Mouse (Mus musculus) hindbrain, embryonic 15.5 days (tissue): Measurements from ENCODE around the gene Psd. TPM values are rescaled to one million over a fixed set of nuclear protein-coding genes. Genes with fewer than 3 reads are reported as not detected.

Experiments
- ATAC-seq: fragments of 200-750 bp; cut with Nextera tagmentation; 2 replicates; pipeline ENCODE4 v1.8.0; 2017; ENCODE audit warnings: low read depth, moderate number of reproducible peaks, moderate TSS enrichment; ENCODE audit not compliant: low FRiP score
- H3K27ac ChIP-seq: fragments of 300-500 bp; sonication (generic); replicated peaks from 2 replicates; pipeline ENCODE4 v1.5.1; 2015; ENCODE audit warnings: mild to moderate bottlenecking, inconsistent platforms
- H3K27me3 ChIP-seq: fragments of 300-500 bp; sonication (generic); 2 replicates; pipeline ENCODE4 v1.6.1; 2015; ENCODE audit warnings: control low read depth, inconsistent platforms
- H3K36me3 ChIP-seq: fragments of 300-500 bp; sonication (generic); 2 replicates; pipeline ENCODE4 v1.6.1; 2015; ENCODE audit warnings: control low read depth, inconsistent platforms
- H3K4me1 ChIP-seq: fragments of 300-500 bp; sonication (generic); replicated peaks from 2 replicates; pipeline ENCODE4 v1.6.1; 2015; ENCODE audit warnings: control low read depth, inconsistent platforms
- H3K4me2 ChIP-seq: fragments of 300-500 bp; sonication (generic); 2 replicates; pipeline ENCODE4 v1.6.1; 2015; ENCODE audit warnings: moderate library complexity, mild to moderate bottlenecking, inconsistent platforms
- H3K4me3 ChIP-seq: fragments of 300-500 bp; sonication (generic); 2 replicates; pipeline ENCODE4 v1.5.1; 2015; ENCODE audit warnings: mild to moderate bottlenecking, inconsistent platforms
- H3K9ac ChIP-seq: fragments of 300-500 bp; sonication (generic); 2 replicates; pipeline ENCODE4 v1.6.1; 2015; ENCODE audit warnings: inconsistent platforms
- H3K9me3 ChIP-seq: fragments of 300-500 bp; sonication (generic); 2 replicates; pipeline ENCODE4 v1.6.1; 2016; ENCODE audit warnings: control low read depth, inconsistent platforms
- WGBS: fragments of 180-500 bp; shearing (Covaris S2); methylation state at CpG from one replicate; pipeline ENCODE4 v1.1.7; 2015; 5-methylcytosine and 5-hydroxymethylcytosine counted together
- polyA plus RNA-seq: library from polyadenylated mRNA; unstranded; fragments of >200 nt; fragmentation: Nextera tagmentation; extraction: Ambion mirVana; gene quantifications from 2 replicates; pipeline ENCODE4 v1.2.1, GENCODE M21; 2015

Gene Psd
- polyA plus RNA-seq, 1 experiment from 2014 or later, result 145 TPM

GRCm38 (mm10) chr19:46300294-46301045 lies 26.5 kb downstream of the Psd start:
- H3K27ac ChIP-seq, result no peak overlapping the region
- 35% methylated on average over 8 of the region's 8 CpGs for WGBS

GRCm38 (mm10) chr19:46296938-46297337 lies 30.0 kb downstream of the Psd start:
- H3K4me3 ChIP-seq, result no peak overlapping the region
- H3K27me3 ChIP-seq, result no peaks in the 10 kb centered on the region
- H3K9me3 ChIP-seq, result no peaks in the 10 kb centered on the region
- H3K27ac ChIP-seq, result no peak overlapping the region
- no peak for ATAC-seq
- no peaks in the 10 kb centered on the region for H3K36me3 ChIP-seq
- 78% methylated on average over 4 of the region's 4 CpGs for WGBS
- H3K4me1 ChIP-seq, result no peaks in the 10 kb centered on the region
- no peak overlapping the region for H3K9ac ChIP-seq
- no peak overlapping the region for H3K4me2 ChIP-seq

More at GRCm38 (mm10) chr19:46300294-46301045, 26.5 kb downstream of the Psd start:
- ATAC-seq, result no peak
- Histone ChIP-seq H3K4me2 (no peak overlapping the region), H3K27me3 (0 out of 2 replicates have a peak, but pooled peaks cover 5% of the 10 kb centered on the region), H3K4me3 (no peak overlapping the region), H3K9ac (no peak overlapping the region), H3K4me1 (peaks cover 14% of the 10 kb centered on the region), H3K9me3 (no peaks in the 10 kb centered on the region), H3K36me3 (no peaks in the 10 kb centered on the region)

DNA sequence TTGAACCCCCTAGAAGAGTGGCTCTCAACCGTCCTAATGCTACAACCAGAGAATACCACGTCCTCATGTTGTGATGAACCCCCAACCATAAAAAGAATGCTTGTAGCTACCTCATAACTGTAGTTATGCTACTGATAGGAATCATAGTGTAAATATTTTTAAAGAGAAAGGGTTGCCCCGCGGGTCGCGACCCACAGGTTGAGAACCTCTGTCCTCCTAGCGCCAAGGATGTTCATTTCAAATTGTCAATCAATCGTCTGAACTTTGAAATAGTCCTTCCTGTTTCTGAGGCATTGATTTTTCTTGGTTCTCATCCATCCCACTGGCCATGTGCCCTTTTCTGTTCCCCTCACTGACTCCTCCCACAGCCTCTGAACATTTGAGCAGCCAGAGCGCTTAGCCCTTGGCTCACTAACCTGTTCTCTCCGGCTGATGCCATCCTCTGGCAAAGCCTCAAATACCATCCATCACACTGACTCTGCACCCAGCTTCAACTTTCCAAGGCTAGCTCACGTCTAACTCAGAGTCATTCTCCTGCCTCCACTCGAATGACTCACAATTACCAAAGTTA lies 36.3 kb downstream of the Psd start:
- ATAC-seq, result no peak
- peaks cover 16% of the 10 kb centered on the region for H3K36me3 ChIP-seq
- no peak overlapping the region for H3K27ac ChIP-seq
- H3K4me3 ChIP-seq, result no peak overlapping the region
- no peaks in the 10 kb centered on the region for H3K4me1 ChIP-seq
- H3K9ac ChIP-seq, result no peak overlapping the region
- H3K27me3 ChIP-seq, result no peaks in the 10 kb centered on the region
- 70% methylated on average over 12 of the region's 12 CpGs for WGBS
- no peak overlapping the region for H3K4me2 ChIP-seq
- H3K9me3 ChIP-seq, result no peaks in the 10 kb centered on the region

- H3K4me1 ChIP-seq, result no peaks in the 10 kb centered on the region
- H3K27me3 ChIP-seq, result no peaks in the 10 kb centered on the region
- H3K4me2 ChIP-seq, result no peak overlapping the region
- H3K4me3 ChIP-seq, result no peak overlapping the region
- H3K9ac ChIP-seq, result no peak overlapping the region
- 90% methylated on average over 3 of the region's 3 CpGs for WGBS
- ATAC-seq, result no peak
- H3K36me3 ChIP-seq, result peaks cover 41% of the 10 kb centered on the region
- no peak overlapping the region for H3K27ac ChIP-seq
- no peaks in the 10 kb centered on the region for H3K9me3 ChIP-seq
Observed at GRCm38 (mm10) chr19:46287566-46287965, 39.4 kb downstream of the Psd start.

DNA sequence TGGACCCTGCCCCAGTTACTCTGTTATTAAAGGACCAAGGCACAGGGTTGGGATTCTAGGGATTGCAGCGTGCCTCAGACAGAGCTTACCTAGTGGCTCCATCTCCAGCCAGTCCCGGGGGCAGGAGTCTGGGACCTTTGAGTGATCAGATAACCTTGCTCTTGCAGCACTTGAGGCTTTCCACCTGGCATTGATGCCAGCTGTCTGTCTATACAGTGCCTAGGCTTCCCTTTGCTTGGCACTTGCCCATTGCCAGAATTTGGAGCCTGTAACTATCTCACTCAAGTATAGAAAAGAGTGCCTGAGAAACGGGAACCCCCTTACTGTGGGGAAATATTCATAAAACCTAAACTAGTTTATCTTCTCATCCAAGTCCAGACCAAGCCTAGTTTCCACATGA lies 40.0 kb downstream of the Psd start:
- peaks cover 47% of the 10 kb centered on the region for H3K36me3 ChIP-seq
- no peak overlapping the region for H3K9ac ChIP-seq
- no peaks in the 10 kb centered on the region for H3K27me3 ChIP-seq
- H3K4me1 ChIP-seq, result no peaks in the 10 kb centered on the region
- no peak overlapping the region for H3K27ac ChIP-seq
- ATAC-seq, result no peak
- no peaks in the 10 kb centered on the region for H3K9me3 ChIP-seq
- 95% methylated on average over 3 of the region's 3 CpGs for WGBS
- H3K4me3 ChIP-seq, result no peak overlapping the region
- H3K4me2 ChIP-seq, result no peak overlapping the region

GRCm38 (mm10) chr19:46286047-46286446 lies 40.9 kb downstream of the Psd start:
- H3K27ac ChIP-seq, result no peak overlapping the region
- no peak overlapping the region for H3K9ac ChIP-seq
- no peak for ATAC-seq
- H3K4me2 ChIP-seq, result no peak overlapping the region
- no peak overlapping the region for H3K4me3 ChIP-seq
- H3K9me3 ChIP-seq, result no peaks in the 10 kb centered on the region
- no peaks in the 10 kb centered on the region for H3K4me1 ChIP-seq
- H3K27me3 ChIP-seq, result no peaks in the 10 kb centered on the region
- whole genome bisulfite sequencing, result 80% methylated on average over 6 of the region's 6 CpGs
- peaks cover 56% of the 10 kb centered on the region for H3K36me3 ChIP-seq

GRCm38 (mm10) chr19:46285631-46286030 lies 41.3 kb downstream of the Psd start:
- 87% methylated on average over 7 of the region's 7 CpGs for WGBS
- Histone ChIP-seq H3K9ac (no peak overlapping the region), H3K36me3 (peaks cover 60% of the 10 kb centered on the region), H3K27ac (no peak overlapping the region), H3K9me3 (no peaks in the 10 kb centered on the region), H3K4me1 (no peaks in the 10 kb centered on the region), H3K4me3 (no peak overlapping the region), H3K27me3 (no peaks in the 10 kb centered on the region), H3K4me2 (no peak overlapping the region)
- no peak for ATAC-seq

- H3K4me1 ChIP-seq, result no peaks in the 10 kb centered on the region
Observed at GRCm38 (mm10) chr19:46284686-46285085, 42.3 kb downstream of the Psd start.

GRCm38 (mm10) chr19:46282081-46282849 lies 44.7 kb downstream of the Psd start:
- no peaks in the 10 kb centered on the region for H3K4me1 ChIP-seq
- H3K4me2 ChIP-seq, result no peak overlapping the region
- H3K27ac ChIP-seq, result no peak overlapping the region
- ATAC-seq, result no peak
- no peak overlapping the region for H3K4me3 ChIP-seq
- H3K27me3 ChIP-seq, result no peaks in the 10 kb centered on the region
- H3K9me3 ChIP-seq, result no peaks in the 10 kb centered on the region
- H3K9ac ChIP-seq, result no peak overlapping the region
- H3K36me3 ChIP-seq, result peaks cover 81% of the 10 kb centered on the region
- 97% methylated on average over 11 of the region's 11 CpGs for WGBS

More at GRCm38 (mm10) chr19:46284686-46285085, 42.3 kb downstream of the Psd start:
- no peak overlapping the region for H3K4me2 ChIP-seq
- no peak overlapping the region for H3K9ac ChIP-seq
- H3K27ac ChIP-seq, result no peak overlapping the region
- 93% methylated on average over 4 of the region's 4 CpGs for WGBS
- no peak overlapping the region for H3K4me3 ChIP-seq
- no peak for ATAC-seq
- H3K27me3 ChIP-seq, result no peaks in the 10 kb centered on the region
- H3K9me3 ChIP-seq, result no peaks in the 10 kb centered on the region
- H3K36me3 ChIP-seq, result peaks cover 69% of the 10 kb centered on the region

DNA sequence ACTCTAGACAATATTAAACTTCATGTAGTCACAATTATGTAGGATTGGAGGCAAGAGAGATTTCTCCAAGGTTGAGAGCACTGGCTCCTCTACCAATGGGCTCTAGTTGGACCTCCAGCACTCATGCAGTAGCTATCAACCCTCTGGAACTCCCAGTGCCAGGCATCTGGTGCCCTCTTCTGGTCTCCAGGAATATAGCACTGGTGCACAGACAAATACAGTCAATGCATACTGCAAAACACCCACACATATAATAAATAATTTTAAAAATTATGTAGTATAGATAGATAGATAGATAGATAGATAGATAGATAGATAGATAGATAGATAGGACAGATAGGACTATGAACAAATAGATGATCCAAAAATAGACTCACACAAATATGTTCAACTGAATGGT lies 51.6 kb downstream of the Psd start:
- Histone ChIP-seq H3K9ac (no peak overlapping the region), H3K27me3 (no peaks in the 10 kb centered on the region), H3K9me3 (no peaks in the 10 kb centered on the region), H3K4me3 (no peak overlapping the region), H3K36me3 (peaks cover 65% of the 10 kb centered on the region), H3K4me1 (no peaks in the 10 kb centered on the region), H3K27ac (no peak overlapping the region), H3K4me2 (no peak overlapping the region)
- no peak for ATAC-seq

DNA sequence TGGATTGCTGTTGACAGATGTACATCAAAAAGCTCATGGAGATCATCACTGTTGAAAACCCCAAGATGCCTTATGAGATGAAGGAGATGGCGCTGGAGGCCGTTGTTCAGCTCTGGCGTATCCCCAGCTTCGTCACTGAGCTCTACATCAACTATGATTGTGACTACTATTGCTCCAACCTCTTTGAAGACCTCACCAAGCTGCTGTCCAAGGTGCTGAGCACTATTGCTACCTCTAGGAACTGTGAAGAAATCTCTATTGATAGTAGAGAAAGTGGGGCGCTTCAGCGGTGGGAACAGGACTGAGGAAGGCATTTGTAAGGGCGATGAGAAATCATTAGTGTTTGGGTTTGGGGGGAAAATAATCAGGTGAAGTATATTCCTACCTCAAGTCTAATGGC lies 62.2 kb downstream of the Psd start:
- H3K36me3 ChIP-seq, result peaks cover 91% of the 10 kb centered on the region
- H3K4me3 ChIP-seq, result no peak overlapping the region
- H3K27me3 ChIP-seq, result no peaks in the 10 kb centered on the region
- H3K9ac ChIP-seq, result no peak overlapping the region
- H3K27ac ChIP-seq, result no peak overlapping the region
- H3K9me3 ChIP-seq, result no peaks in the 10 kb centered on the region
- H3K4me1 ChIP-seq, result no peaks in the 10 kb centered on the region
- no peak for ATAC-seq
- WGBS, result 94% methylated on average over 7 of the region's 7 CpGs
- H3K4me2 ChIP-seq, result no peak overlapping the region
